Mouse (Mus musculus): ENCODE measurements around the gene Sox13. TPM values are rescaled to one million over a fixed set of nuclear protein-coding genes. Genes with fewer than 3 reads are reported as not detected.

Gene Sox13
- total and polyA plus RNA-seq, 3 experiments: 0.03 TPM; not detected in 2

- H3K27ac ChIP-seq (ENCODE audit: control insufficient read depth, low read depth, low read length): no peak overlapping the region
- no peaks in the 10 kb centered on the region for H3K9me3 ChIP-seq (replicated peaks; ENCODE audit: insufficient read depth, low read length)
- H3K27me3 ChIP-seq (ENCODE audit: control insufficient read depth in 1 of 2, insufficient read depth in 2 of 2, low read length in 2 of 2): no peaks in the 10 kb centered on the region
- H3K4me3 ChIP-seq (ENCODE audit: control insufficient read depth in 1 of 2, insufficient read depth in 1 of 2, low read depth in 2 of 2, low read length in 2 of 2): no peak overlapping the region
- peaks cover 5 to 16% of the 10 kb centered on the region in 2 experiments; a peak in 3 of 4 replicates for H3K4me1 ChIP-seq (ENCODE audit: control insufficient read depth in 1 of 2, insufficient read depth in 2 of 2, low read length in 2 of 2)
- no peak for TF ChIP-seq UBTF (IDR thresholded peaks at IDR 0.05; ENCODE audit: borderline replicate concordance, insufficient read depth, low read depth, low read length)
- no peak for TF ChIP-seq ZKSCAN1 (IDR thresholded peaks at IDR 0.05; ENCODE audit: low read depth, low read length)
- TF ChIP-seq POLR2A (IDR thresholded peaks at IDR 0.05; ENCODE audit: control insufficient read depth in 1 of 2, insufficient read depth in 1 of 2, low read depth in 1 of 2, low read length in 2 of 2, poor library complexity in 1 of 2): no peak
- no peak for TF ChIP-seq SMC3 (IDR thresholded peaks at IDR 0.05; ENCODE audit: low read depth, low read length)
- TF ChIP-seq ELF1 (IDR thresholded peaks at IDR 0.05; ENCODE audit: low read depth, low read length): no peak
- no peak for TF ChIP-seq BHLHE40 (IDR thresholded peaks at IDR 0.05; ENCODE audit: borderline replicate concordance, low read depth, low read length)
- TF ChIP-seq MYC (IDR thresholded peaks at IDR 0.05; ENCODE audit: low read depth, low read length): no peak
- TF ChIP-seq ZNF384 (IDR thresholded peaks at IDR 0.05; ENCODE audit: low read depth, low read length): no peak
- TF ChIP-seq MXI1 (IDR thresholded peaks at IDR 0.05; ENCODE audit: low read depth, low read length): no peak
- no peak for TF ChIP-seq E2F4 (IDR thresholded peaks at IDR 0.05; ENCODE audit: borderline replicate concordance, low read depth, low read length)
- TF ChIP-seq MAZ (IDR thresholded peaks at IDR 0.05; ENCODE audit: low read depth, low read length): no peak
- TF ChIP-seq RCOR1 (IDR thresholded peaks at IDR 0.05; ENCODE audit: low read depth, low read length): no peak
- no peaks in the 10 kb centered on the region for H3K79me2 ChIP-seq (ENCODE audit: control insufficient read depth, insufficient read depth, low read length, poor library complexity)
- peaks cover 0 to 3% of the 10 kb centered on the region in 2 experiments; a peak in 2 of 4 replicates for H3K36me3 ChIP-seq (ENCODE audit: control insufficient read depth in 1 of 2, insufficient read depth in 2 of 2, low read length in 2 of 2)
- H3K9ac ChIP-seq (ENCODE audit: control insufficient read depth, low read depth, low read length, poor library complexity, severe bottlenecking): no peak overlapping the region
- no peak for DNase-seq (ENCODE audit: low read depth, low spot score)
These were observed 41.5 kb downstream of the Sox13 start for GRCm38 (mm10) chr1:133382552-133383155.

GRCm38 (mm10) chr1:133382008-133382407 is 42.2 kb downstream of the Sox13 start:
- peak; percentile 69 for DNase-seq (ENCODE audit: low read depth, low spot score)
- Histone ChIP-seq H3K27me3 (ENCODE audit: control insufficient read depth in 1 of 2, insufficient read depth in 2 of 2, low read length in 2 of 2) (no peaks in the 10 kb centered on the region), H3K36me3 (ENCODE audit: control insufficient read depth in 1 of 2, insufficient read depth in 2 of 2, low read length in 2 of 2) (no peaks in the 10 kb centered on the region; a peak in 1 of 4 replicates), H3K4me3 (ENCODE audit: control insufficient read depth in 1 of 2, insufficient read depth in 1 of 2, low read depth in 2 of 2, low read length in 2 of 2) (no peak overlapping the region), H3K27ac (ENCODE audit: control insufficient read depth, low read depth, low read length) (no peak overlapping the region), H3K9ac (ENCODE audit: control insufficient read depth, low read depth, low read length, poor library complexity, severe bottlenecking) (no peak overlapping the region), H3K4me1 (ENCODE audit: control insufficient read depth in 1 of 2, insufficient read depth in 2 of 2, low read length in 2 of 2) (peaks cover under 1 to 11% of the 10 kb centered on the region in 2 experiments; a peak in 3 of 4 replicates), H3K9me3 (replicated peaks; ENCODE audit: insufficient read depth, low read length) (no peaks in the 10 kb centered on the region), H3K79me2 (ENCODE audit: control insufficient read depth, insufficient read depth, low read length, poor library complexity) (no peaks in the 10 kb centered on the region)
- TF ChIP-seq ZC3H11A (IDR thresholded peaks at IDR 0.05; ENCODE audit: low read depth, low read length) (no peak), CHD1 (IDR thresholded peaks at IDR 0.05; ENCODE audit: low read depth, low read length) (no peak), SMC3 (IDR thresholded peaks at IDR 0.05; ENCODE audit: low read depth, low read length) (peak; percentile 52), RAD21 (IDR thresholded peaks at IDR 0.05; ENCODE audit: low read depth, low read length) (peak; percentile 35), CTCF (IDR thresholded peaks at IDR 0.05 in 2 of 3, conservative IDR thresholded peaks at IDR 0.05 in 1 of 3; ENCODE audit: control insufficient read depth in 1 of 3, insufficient read depth in 1 of 3, low read depth in 2 of 3, low read length in 3 of 3, poor library complexity in 1 of 3, severe bottlenecking in 1 of 3) (peak; percentile 40 to 66 (median 58); a peak in 5 of 6 replicates)
